Mouse (Mus musculus): ENCODE results near the gene Zcchc10.

GRCm38 (mm10) chr11:53297947-53298860 is 26.3 kb upstream of the Zcchc10 start:
- TF ChIP-seq POLR2A (IDR thresholded peaks at IDR 0.05; ENCODE audit: borderline replicate concordance, extremely low read depth, low read depth, low read length) (no peak), CTCF (IDR thresholded peaks at IDR 0.05; ENCODE audit: insufficient read depth, low read length) (no peak)
